In genomic region chr11:102006688-102007087, GRCm38 (mm10) we compare ENCODE assay signal across 29 mouse cellular contexts. TPM values are rescaled to one million over a fixed set of nuclear protein-coding genes. Genes with fewer than 3 reads are reported as not detected.
DNase-seq lines count a peak whose midpoint lies in the region; ATAC-seq and TF ChIP-seq lines count a peak whose summit lies in the region.
"Had no signal": no experiment of that assay in that cellular context is flagged by ENCODE, and none has a peak within 500 bp of the region (broad histone marks: within the 10 kb centered on the region; RNA-seq: fewer than 3 reads in every experiment).

No protein-coding gene starts in this region.

- 62% methylated on average over 5 of the region's 5 CpGs for WGBS in forebrain, embryonic 15.5 days
- WGBS in forebrain, embryonic 14.5 days = 73% methylated on average over 5 of the region's 5 CpGs
- 89% methylated on average over 5 of the region's 5 CpGs for WGBS in midbrain, embryonic 10.5 days
- 52% methylated on average over 5 of the region's 5 CpGs for WGBS in midbrain, postnatal 0 days

- H3K36me3 ChIP-seq in forebrain, embryonic 15.5 days = peaks cover 39% of the 10 kb centered on the region
- peaks cover 64% of the 10 kb centered on the region for H3K36me3 ChIP-seq in forebrain, embryonic 14.5 days (ENCODE audit: control insufficient read depth, insufficient read depth, low read length)
- peaks cover 81% of the 10 kb centered on the region for H3K36me3 ChIP-seq in midbrain, embryonic 10.5 days
- peaks cover 32% of the 10 kb centered on the region for H3K36me3 ChIP-seq in midbrain, postnatal 0 days (ENCODE audit: insufficient read depth, low read length)
- H3K36me3 ChIP-seq: heart, embryonic 15.5 days had no signal

- H3K4me1 ChIP-seq in forebrain, embryonic 15.5 days = peaks cover 24% of the 10 kb centered on the region
- H3K4me1 ChIP-seq in forebrain, embryonic 14.5 days (ENCODE audit: control insufficient read depth, insufficient read depth, low read length) = peaks cover 14% of the 10 kb centered on the region
- H3K4me1 ChIP-seq in midbrain, embryonic 10.5 days = peaks cover 13% of the 10 kb centered on the region
- no peaks in the 10 kb centered on the region for H3K4me1 ChIP-seq in midbrain, postnatal 0 days (ENCODE audit: insufficient read depth, low read length)
- H3K4me1 ChIP-seq: embryonic facial prominence, embryonic 13.5 days; heart, embryonic 12.5 days; heart, embryonic 15.5 days had no signal

- H3K9ac ChIP-seq in forebrain, embryonic 15.5 days (replicated peaks) = no peak overlapping the region
- no peak overlapping the region for H3K9ac ChIP-seq in forebrain, embryonic 14.5 days (ENCODE audit: low read length)
- no peak overlapping the region for H3K9ac ChIP-seq in midbrain, postnatal 0 days (replicated peaks; ENCODE audit: low read length, poor library complexity, severe bottlenecking)
- H3K9ac ChIP-seq: embryonic facial prominence, embryonic 13.5 days; heart, embryonic 12.5 days; heart, embryonic 15.5 days; hindbrain, embryonic 14.5 days had no signal

- no peaks in the 10 kb centered on the region for H3K9me3 ChIP-seq in forebrain, embryonic 15.5 days
- no peaks in the 10 kb centered on the region for H3K9me3 ChIP-seq in forebrain, embryonic 14.5 days (replicated peaks; ENCODE audit: control insufficient read depth, low read length)
- peaks cover 6% of the 10 kb centered on the region for H3K9me3 ChIP-seq in midbrain, embryonic 10.5 days (replicated peaks)
- no peaks in the 10 kb centered on the region for H3K9me3 ChIP-seq in midbrain, postnatal 0 days (ENCODE audit: low read length)
- H3K9me3 ChIP-seq: embryonic facial prominence, embryonic 10.5 days; embryonic facial prominence, embryonic 13.5 days; heart, embryonic 15.5 days had no signal

- no peaks in the 10 kb centered on the region for H3K27me3 ChIP-seq in forebrain, embryonic 15.5 days
- H3K27me3 ChIP-seq in forebrain, embryonic 14.5 days (replicated peaks; ENCODE audit: control insufficient read depth, insufficient read depth, low read length) = no peaks in the 10 kb centered on the region
- no peaks in the 10 kb centered on the region for H3K27me3 ChIP-seq in midbrain, embryonic 10.5 days (ENCODE audit: low read depth, poor library complexity, severe bottlenecking)
- no peaks in the 10 kb centered on the region for H3K27me3 ChIP-seq in midbrain, postnatal 0 days (ENCODE audit: insufficient read depth, low read length)
- H3K27me3 ChIP-seq: embryonic facial prominence, embryonic 13.5 days; heart, embryonic 12.5 days; heart, embryonic 15.5 days had no signal

- peak overlapping the region; percentile 3; the same call in 1 of the 2 replicates for H3K27ac ChIP-seq in forebrain, embryonic 15.5 days (replicated peaks)
- no peak overlapping the region for H3K27ac ChIP-seq in forebrain, embryonic 14.5 days (ENCODE audit: low read depth, low read length)
- H3K27ac ChIP-seq in midbrain, embryonic 10.5 days (replicated peaks) = peak overlapping the region; percentile 28; the same call in 1 of the 2 replicates
- no peak overlapping the region for H3K27ac ChIP-seq in midbrain, postnatal 0 days (ENCODE audit: low read depth, low read length)
- H3K27ac ChIP-seq: embryonic facial prominence, embryonic 10.5 days; embryonic facial prominence, embryonic 13.5 days; heart, embryonic 15.5 days; hindbrain, embryonic 14.5 days had no signal

- no peak for ATAC-seq in forebrain, embryonic 15.5 days (replicated peaks)
- ATAC-seq in forebrain, embryonic 14.5 days = no peak
- ATAC-seq in midbrain, postnatal 0 days (ENCODE audit: low FRiP score) = no peak
- ATAC-seq: activated CD4-positive, CD25-positive, alpha-beta regulatory T cell, adult 4 months had no signal

- peak; percentile 52 to 56 for DNase-seq in cerebellum, postnatal 10 days
- no peak for DNase-seq in cerebellum, adult 18-20 months
- DNase-seq in forebrain, embryonic 14.5 days (ENCODE audit: low spot score) = no peak
- DNase-seq in midbrain, embryonic 10.5 days (ENCODE audit: low spot score) = no peak
- no peak for DNase-seq in midbrain, postnatal 0 days (ENCODE audit: low spot score)
- peak; percentile 58 for DNase-seq in testis, postnatal 10 days (ENCODE audit: low spot score)
- DNase-seq in testis, postnatal 14 days (ENCODE audit: low spot score) = no peak
- DNase-seq: adrenal gland, adult 8-10 months; adrenal gland, postnatal 25 days; cerebellum, adult 11-12 months; cerebellum, adult 9-10 months; gastrocnemius, postnatal 25 days; heart, adult 18-20 months; heart, postnatal 10 days; heart, postnatal 4 days had no signal

- no peak overlapping the region for H3K4me3 ChIP-seq in forebrain, embryonic 15.5 days
- H3K4me3 ChIP-seq in forebrain, embryonic 14.5 days (ENCODE audit: low read depth, low read length) = no peak overlapping the region
- no peak overlapping the region for H3K4me3 ChIP-seq in midbrain, embryonic 10.5 days
- no peak overlapping the region for H3K4me3 ChIP-seq in midbrain, postnatal 0 days (ENCODE audit: low read depth, low read length)
- H3K4me3 ChIP-seq: embryonic facial prominence, embryonic 10.5 days; embryonic facial prominence, embryonic 13.5 days; erythroblast, embryonic 14.5 days; heart, embryonic 12.5 days; heart, embryonic 15.5 days had no signal

- TF ChIP-seq CTCF in midbrain, postnatal 0 days (IDR thresholded peaks at IDR 0.05) = no peak

- no peak overlapping the region for H3K4me2 ChIP-seq in forebrain, embryonic 15.5 days (replicated peaks)
- no peak overlapping the region for H3K4me2 ChIP-seq in forebrain, embryonic 14.5 days (ENCODE audit: low read length)
- no peak overlapping the region for H3K4me2 ChIP-seq in midbrain, postnatal 0 days (ENCODE audit: low read depth, low read length, poor library complexity, severe bottlenecking)
- H3K4me2 ChIP-seq: embryonic facial prominence, embryonic 13.5 days; heart, embryonic 12.5 days; heart, embryonic 15.5 days; hindbrain, embryonic 14.5 days had no signal

RNA-seq across cellular contexts. Expression of gene Dusp3, which starts 19.9 kb away (rescaled TPM):
- polyA plus RNA-seq in forebrain, embryonic 15.5 days (2015; fragmentation: Nextera tagmentation; extraction: Ambion mirVana) = 11.0 and 13.0 TPM in 2 replicates
- 10.4 and 12.2 TPM in 2 replicates for polyA plus RNA-seq in forebrain, embryonic 14.5 days (2014; fragmentation: Nextera tagmentation; extraction: Ambion mirVana)
- polyA plus RNA-seq in midbrain, embryonic 10.5 days (2016; fragmentation: Nextera tagmentation; extraction: Ambion mirVana) = 12.2 and 13.1 TPM in 2 replicates
- total RNA-seq in midbrain, postnatal 0 days (2014; rRNA removed) = 36.3 and 54.3 TPM in 2 replicates
- polyA plus RNA-seq in midbrain, postnatal 0 days (2015; fragmentation: Nextera tagmentation; extraction: Ambion mirVana) = 44.1 and 48.5 TPM in 2 replicates

RNA-seq across cellular contexts. Expression of gene Mpp3, which starts 21.6 kb away (rescaled TPM):
- polyA plus RNA-seq in forebrain, embryonic 15.5 days (2015; fragmentation: Nextera tagmentation; extraction: Ambion mirVana) = 46.2 and 48.5 TPM in 2 replicates
- polyA plus RNA-seq in forebrain, embryonic 14.5 days (2014; fragmentation: Nextera tagmentation; extraction: Ambion mirVana) = 34.2 and 39.6 TPM in 2 replicates
- 13.3 and 16.9 TPM in 2 replicates for polyA plus RNA-seq in midbrain, embryonic 10.5 days (2016; fragmentation: Nextera tagmentation; extraction: Ambion mirVana)
- total RNA-seq in midbrain, postnatal 0 days (2014; rRNA removed) = 68.2 and 71.9 TPM in 2 replicates
- 53.9 and 54.7 TPM in 2 replicates for polyA plus RNA-seq in midbrain, postnatal 0 days (2015; fragmentation: Nextera tagmentation; extraction: Ambion mirVana)
- total RNA-seq: common myeloid progenitor, adult 5-6 weeks had no signal
- polyA plus RNA-seq: erythroblast, embryonic 14.5 days had no signal

RNA-seq across cellular contexts. Expression of gene Cfap97d1, which starts 22.6 kb away (rescaled TPM):
- polyA plus RNA-seq in forebrain, embryonic 15.5 days (2015; fragmentation: Nextera tagmentation; extraction: Ambion mirVana) = not detected in 2 replicates
- not detected in 2 replicates for polyA plus RNA-seq in forebrain, embryonic 14.5 days (2014; fragmentation: Nextera tagmentation; extraction: Ambion mirVana)
- not detected in 2 replicates for polyA plus RNA-seq in midbrain, embryonic 10.5 days (2016; fragmentation: Nextera tagmentation; extraction: Ambion mirVana)
- total RNA-seq in midbrain, postnatal 0 days (2014; rRNA removed) = not detected in 2 replicates
- not detected in 2 replicates for polyA plus RNA-seq in midbrain, postnatal 0 days (2015; fragmentation: Nextera tagmentation; extraction: Ambion mirVana)
- total RNA-seq: adrenal gland, adult 8-10 months; adrenal gland, postnatal 25 days; common myeloid progenitor, adult 5-6 weeks; ES-E14; gastrocnemius, adult 8-10 months; gastrocnemius, postnatal 25 days; heart, adult 18-20 months; heart, postnatal 10 days; heart, postnatal 4 days had no signal
- polyA plus RNA-seq: activated CD4-positive, CD25-positive, alpha-beta regulatory T cell, adult 4 months; brain, embryonic 14.5 days; embryonic facial prominence, embryonic 10.5 days; embryonic facial prominence, embryonic 13.5 days; erythroblast, embryonic 14.5 days; heart, embryonic 12.5 days; heart, embryonic 15.5 days; hindbrain, embryonic 14.5 days; intestine, embryonic 14.5 days; intestine, postnatal 0 days had no signal

RNA-seq across cellular contexts. Expression of gene Cd300lg, which starts 34.6 kb away (rescaled TPM):
- polyA plus RNA-seq in forebrain, embryonic 15.5 days (2015; fragmentation: Nextera tagmentation; extraction: Ambion mirVana) = 0.11 and 0.34 TPM in 2 replicates
- polyA plus RNA-seq in forebrain, embryonic 14.5 days (2014; fragmentation: Nextera tagmentation; extraction: Ambion mirVana) = 0.23 TPM in 1 of 2 replicates, not detected in the other
- polyA plus RNA-seq in midbrain, embryonic 10.5 days (2016; fragmentation: Nextera tagmentation; extraction: Ambion mirVana) = 0.20 and 0.25 TPM in 2 replicates
- total RNA-seq in midbrain, postnatal 0 days (2014; rRNA removed) = 0.14 TPM in 1 of 2 replicates, not detected in the other
- 0.25 TPM in 2 replicates for polyA plus RNA-seq in midbrain, postnatal 0 days (2015; fragmentation: Nextera tagmentation; extraction: Ambion mirVana)
- total RNA-seq: ES-E14 had no signal
- polyA plus RNA-seq: erythroblast, embryonic 14.5 days had no signal

RNA-seq across cellular contexts. Expression of gene Sost, which starts 39.9 kb away (rescaled TPM):
- polyA plus RNA-seq in forebrain, embryonic 15.5 days (2015; fragmentation: Nextera tagmentation; extraction: Ambion mirVana) = not detected in 2 replicates
- not detected in 2 replicates for polyA plus RNA-seq in forebrain, embryonic 14.5 days (2014; fragmentation: Nextera tagmentation; extraction: Ambion mirVana)
- polyA plus RNA-seq in midbrain, embryonic 10.5 days (2016; fragmentation: Nextera tagmentation; extraction: Ambion mirVana) = 0.25 and 0.26 TPM in 2 replicates
- 0.11 TPM in 1 of 2 replicates, not detected in the other for total RNA-seq in midbrain, postnatal 0 days (2014; rRNA removed)
- polyA plus RNA-seq in midbrain, postnatal 0 days (2015; fragmentation: Nextera tagmentation; extraction: Ambion mirVana) = 0.12 TPM in 1 of 2 replicates, not detected in the other
- total RNA-seq: adrenal gland, adult 8-10 months; adrenal gland, postnatal 25 days; common myeloid progenitor, adult 5-6 weeks; ES-E14; gastrocnemius, adult 8-10 months; gastrocnemius, postnatal 25 days had no signal
- polyA plus RNA-seq: activated CD4-positive, CD25-positive, alpha-beta regulatory T cell, adult 4 months; erythroblast, embryonic 14.5 days; hindbrain, embryonic 14.5 days; intestine, embryonic 14.5 days; intestine, postnatal 0 days had no signal

Comparison
In these comparisons a context has a peak if more than half of its experiments do, and no peak if none do; other contexts are left out.
1. DNase-seq: peak in cerebellum, postnatal 10 days (2 of 2) and testis, postnatal 10 days (single experiment); none in cerebellum, adult 18-20 months (0 of 2), forebrain, embryonic 14.5 days (single experiment), midbrain, embryonic 10.5 days (single experiment), midbrain, postnatal 0 days (single experiment) and testis, postnatal 14 days (single experiment).
2. H3K27ac ChIP-seq: peak in forebrain, embryonic 15.5 days (single experiment) and midbrain, embryonic 10.5 days (single experiment); none in forebrain, embryonic 14.5 days (single experiment) and midbrain, postnatal 0 days (single experiment).